Mouse (Mus musculus): ENCODE measurements at regions not wholly inside any gene's neighbourhood (a gene's known extent, or its start where the extent isn't known, plus 50 kb on each side); places are given as distances from the start of the nearest gene placed in this dataset.

GRCm38 (mm10) chr13:39774554-39774953 is 586.7 kb downstream of the Ofcc1 start:
- no peak for DNase-seq (ENCODE audit: low spot score)

GRCm38 (mm10) chr13:39774111-39774510 is 587.1 kb downstream of the Ofcc1 start:
- DNase-seq (ENCODE audit: low spot score), result no peak

GRCm38 (mm10) chr13:39769228-39769627 is 592.0 kb downstream of the Ofcc1 start:
- DNase-seq (ENCODE audit: low spot score), result peak; percentile 5

GRCm38 (mm10) chr13:39766897-39767296 is 594.4 kb downstream of the Ofcc1 start:
- no peak for DNase-seq (ENCODE audit: low spot score)

Measured in embryo, embryonic 10.5 days (tissue).